Mouse (Mus musculus) stomach, embryonic 15.5 days (tissue): Measurements from ENCODE around the gene Rrp7a. TPM values are rescaled to one million over a fixed set of nuclear protein-coding genes. Genes with fewer than 3 reads are reported as not detected.

Source experiments
- ATAC-seq: fragments of 200-750 bp; cut with Nextera tagmentation; 2 replicates; pipeline ENCODE4 v1.8.0; 2017; ENCODE audit warnings: low read depth, moderate number of reproducible peaks, moderate TSS enrichment; ENCODE audit not compliant: insufficient read depth, low FRiP score
- H3K27ac ChIP-seq: fragments of 300-500 bp; sonication (generic); 2 replicates; pipeline ENCODE4 v1.5.1; 2015; ENCODE audit warnings: mild to moderate bottlenecking, inconsistent platforms
- H3K27me3 ChIP-seq: fragments of 300-500 bp; sonication (generic); replicated peaks from 2 replicates; pipeline ENCODE4 v1.6.1; 2015; ENCODE audit warnings: inconsistent platforms
- H3K36me3 ChIP-seq: fragments of 300-500 bp; sonication (generic); 2 replicates; pipeline ENCODE4 v1.6.1; 2015; ENCODE audit warnings: inconsistent platforms
- H3K4me1 ChIP-seq: fragments of 300-500 bp; sonication (generic); 2 replicates; pipeline ENCODE4 v1.6.1; 2015; ENCODE audit warnings: inconsistent platforms
- H3K4me2 ChIP-seq: fragments of 300-500 bp; sonication (generic); 2 replicates; pipeline ENCODE4 v1.6.1; 2015; ENCODE audit warnings: mild to moderate bottlenecking, inconsistent platforms
- H3K4me3 ChIP-seq: fragments of 300-500 bp; sonication (generic); replicated peaks from 2 replicates; pipeline ENCODE4 v1.5.1; 2015; ENCODE audit warnings: inconsistent platforms
- H3K9ac ChIP-seq: fragments of 300-500 bp; sonication (generic); 2 replicates; pipeline ENCODE4 v1.6.1; 2015; ENCODE audit warnings: inconsistent platforms
- H3K9me3 ChIP-seq: fragments of 300-500 bp; sonication (generic); 2 replicates; pipeline ENCODE4 v1.6.1; 2016; ENCODE audit warnings: inconsistent platforms
- WGBS: fragments of 180-500 bp; shearing (Covaris S2); methylation state at CpG from one replicate; pipeline ENCODE4 v1.1.7; 2015; 5-methylcytosine and 5-hydroxymethylcytosine counted together
- polyA plus RNA-seq: library from polyadenylated mRNA; unstranded; fragments of >200 nt; fragmentation: Nextera tagmentation; extraction: Ambion mirVana; gene quantifications from 2 replicates; pipeline ENCODE4 v1.2.1, GENCODE M21; 2015

Gene Rrp7a
- polyA plus RNA-seq, 1 experiment from 2014 or later = 56.0 TPM

- Histone ChIP-seq H3K9me3 (no peaks in the 10 kb centered on the region), H3K27me3 (0 out of 2 replicates have a peak, but pooled peaks cover 3% of the 10 kb centered on the region), H3K27ac (no peak overlapping the region), H3K4me2 (no peak overlapping the region), H3K9ac (no peak overlapping the region), H3K4me3 (no peak overlapping the region), H3K4me1 (peaks cover 4% of the 10 kb centered on the region; the same call in 1 of the 2 replicates), H3K36me3 (no peaks in the 10 kb centered on the region)
- WGBS = 69% methylated on average over 13 of the region's 13 CpGs
- ATAC-seq = no peak
Measured at GRCm38 (mm10) chr15:83084022-83084640, 38.5 kb downstream of the Rrp7a start.

- H3K4me1 ChIP-seq = no peaks in the 10 kb centered on the region
- H3K4me2 ChIP-seq = no peak overlapping the region
- 67% methylated on average over 5 of the region's 5 CpGs for WGBS
- ATAC-seq = no peak
- no peak overlapping the region for H3K27ac ChIP-seq
- no peaks in the 10 kb centered on the region for H3K9me3 ChIP-seq
- H3K9ac ChIP-seq = no peak overlapping the region
- H3K4me3 ChIP-seq = no peak overlapping the region
- H3K27me3 ChIP-seq = no peaks in the 10 kb centered on the region
- H3K36me3 ChIP-seq = no peaks in the 10 kb centered on the region
Measured at GRCm38 (mm10) chr15:83083530-83083929, 39.1 kb downstream of the Rrp7a start.

- Histone ChIP-seq H3K4me1 (no peaks in the 10 kb centered on the region), H3K27me3 (peaks cover 6% of the 10 kb centered on the region; the same call in 1 of the 2 replicates), H3K9me3 (no peaks in the 10 kb centered on the region), H3K4me2 (peak overlapping the region; percentile 30), H3K27ac (no peak overlapping the region), H3K9ac (no peak overlapping the region), H3K4me3 (no peak overlapping the region), H3K36me3 (no peaks in the 10 kb centered on the region)
- no peak for ATAC-seq
- WGBS = 40% methylated on average over 27 of the region's 27 CpGs
Measured at GRCm38 (mm10) chr15:83075607-83076525, 46.7 kb downstream of the Rrp7a start.

GRCm38 (mm10) chr15:83074179-83074578 lies 48.4 kb downstream of the Rrp7a start:
- Histone ChIP-seq H3K27ac (no peak overlapping the region), H3K9me3 (no peaks in the 10 kb centered on the region), H3K9ac (no peak overlapping the region), H3K4me2 (no peak overlapping the region), H3K36me3 (no peaks in the 10 kb centered on the region), H3K4me3 (no peak overlapping the region), H3K4me1 (no peaks in the 10 kb centered on the region), H3K27me3 (peaks cover 6% of the 10 kb centered on the region; the same call in 1 of the 2 replicates)
- ATAC-seq = no peak
- 77% methylated on average over 4 of the region's 4 CpGs for WGBS

GRCm38 (mm10) chr15:83071752-83072151 lies 50.8 kb downstream of the Rrp7a start:
- Histone ChIP-seq H3K4me3 (no peak overlapping the region), H3K9me3 (no peaks in the 10 kb centered on the region), H3K9ac (no peak overlapping the region), H3K27ac (no peak overlapping the region), H3K36me3 (no peaks in the 10 kb centered on the region), H3K4me1 (no peaks in the 10 kb centered on the region), H3K4me2 (no peak overlapping the region), H3K27me3 (peaks cover 6% of the 10 kb centered on the region; the same call in 1 of the 2 replicates)
- 84% methylated on average over 5 of the region's 5 CpGs for WGBS
- no peak for ATAC-seq

DNA sequence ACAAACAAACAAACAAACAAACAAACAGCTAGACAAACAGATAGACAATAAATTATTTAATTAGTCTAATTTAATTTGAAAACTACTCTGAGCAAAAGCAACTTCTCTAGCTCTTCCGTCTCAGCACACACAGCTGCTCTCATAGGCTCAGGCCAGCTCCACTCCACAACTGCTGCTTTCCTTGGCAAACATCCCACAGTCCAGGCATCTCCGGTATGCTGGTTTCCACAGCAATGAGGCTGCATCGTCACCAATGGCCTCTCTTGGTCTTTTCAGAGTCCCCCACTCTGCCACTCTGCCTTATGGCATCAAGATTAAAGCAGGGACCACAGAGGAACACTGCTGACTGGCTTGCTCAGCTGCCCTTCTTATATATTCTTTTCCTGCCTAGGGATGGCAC lies 51.7 kb downstream of the Rrp7a start:
- Histone ChIP-seq H3K36me3 (no peaks in the 10 kb centered on the region), H3K27ac (no peak overlapping the region), H3K9me3 (no peaks in the 10 kb centered on the region), H3K4me1 (no peaks in the 10 kb centered on the region), H3K4me3 (no peak overlapping the region), H3K4me2 (no peak overlapping the region), H3K27me3 (no peaks in the 10 kb centered on the region), H3K9ac (no peak overlapping the region)
- ATAC-seq = no peak
- 29% methylated on average over 3 of the region's 3 CpGs for WGBS

- Histone ChIP-seq H3K36me3 (no peaks in the 10 kb centered on the region), H3K4me1 (no peaks in the 10 kb centered on the region), H3K9me3 (no peaks in the 10 kb centered on the region), H3K27me3 (no peaks in the 10 kb centered on the region), H3K4me3 (no peak overlapping the region), H3K27ac (no peak overlapping the region), H3K9ac (no peak overlapping the region), H3K4me2 (no peak overlapping the region)
- no peak for ATAC-seq
- WGBS = 92% methylated on average over 5 of the region's 5 CpGs
Measured at GRCm38 (mm10) chr15:83068270-83068669, 54.3 kb downstream of the Rrp7a start.

- H3K36me3 ChIP-seq = no peaks in the 10 kb centered on the region
- no peak overlapping the region for H3K4me3 ChIP-seq
- WGBS = 60% methylated on average over 4 of the region's 4 CpGs
- no peaks in the 10 kb centered on the region for H3K9me3 ChIP-seq
- H3K9ac ChIP-seq = no peak overlapping the region
- H3K4me2 ChIP-seq = no peak overlapping the region
- no peaks in the 10 kb centered on the region for H3K4me1 ChIP-seq
- no peak overlapping the region for H3K27ac ChIP-seq
- H3K27me3 ChIP-seq = no peaks in the 10 kb centered on the region
- no peak for ATAC-seq
Measured at GRCm38 (mm10) chr15:83065543-83065942, 57.1 kb downstream of the Rrp7a start.

Other genes with a start within 250 kb of the Rrp7a start
- gene Tcf20, start 134.9 kb downstream of the Rrp7a start, polyA plus RNA-seq = 8.3 and 8.6 TPM in 2 replicates
- gene Nfam1, start 89.5 kb downstream of the Rrp7a start, polyA plus RNA-seq = 5.6 and 5.9 TPM in 2 replicates
- 54.2 and 56.2 TPM in 2 replicates for gene Serhl, start 33.3 kb downstream of the Rrp7a start, polyA plus RNA-seq
- gene Poldip3, start 26.6 kb upstream of the Rrp7a start, polyA plus RNA-seq = 112 and 121 TPM in 2 replicates
- gene Cyb5r3, start 49.8 kb upstream of the Rrp7a start, polyA plus RNA-seq = 182 and 210 TPM in 2 replicates
- gene A4galt, start 129.0 kb upstream of the Rrp7a start, polyA plus RNA-seq = 9.2 and 9.4 TPM in 2 replicates
- 63.0 and 72.4 TPM in 2 replicates for gene Arfgap3, start 227.4 kb upstream of the Rrp7a start, polyA plus RNA-seq